Mouse (Mus musculus) erythroblast, embryonic 14.5 days (primary cell): ENCODE measurements around the gene Csrp3.

Experiments
- GATA1 ChIP-seq: IDR thresholded peaks from 2 replicates; pipeline ENCODE4 v1.6.1; 2012; ENCODE audit warnings: low read length, inconsistent platforms, mixed read lengths
- TAL1 ChIP-seq: IDR thresholded peaks from 3 replicates; pipeline ENCODE4 v1.6.1; 2012; ENCODE audit warnings: low read length, inconsistent platforms, mixed read lengths

DNA sequence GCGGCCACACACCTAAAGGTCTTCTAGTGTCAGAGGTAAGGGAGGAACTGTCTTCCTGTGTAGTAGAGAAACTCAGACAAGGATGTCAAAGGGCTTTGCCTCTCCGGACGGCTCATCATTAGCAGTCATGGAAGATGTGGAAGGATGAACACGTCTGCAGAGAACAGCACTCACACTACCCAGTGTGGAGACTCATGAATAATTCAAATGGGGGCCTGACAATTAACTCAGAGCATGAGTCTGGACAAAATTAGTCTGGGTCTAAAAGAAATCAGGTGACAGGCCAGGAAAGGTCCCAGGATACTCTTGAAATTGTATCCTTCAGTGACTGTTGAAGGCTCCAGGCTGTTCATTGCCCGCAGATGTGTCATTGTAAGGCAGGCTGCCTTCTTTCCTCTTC is 43.2 kb upstream of the Csrp3 start:
- TF ChIP-seq GATA1 (no peak), TAL1 (no peak)
